In genomic region chr13:47576516-47576915, GRCm38 (mm10) we compare ENCODE assay signal across 10 mouse cellular contexts.
DNase-seq lines count a peak whose midpoint lies in the region; ATAC-seq and TF ChIP-seq lines count a peak whose summit lies in the region.
"Had no signal": no experiment of that assay in that cellular context is flagged by ENCODE, and none has a peak within 500 bp of the region (broad histone marks: within the 10 kb centered on the region; RNA-seq: fewer than 3 reads in every experiment).

No protein-coding gene starts in this region.

- H3K9me3 ChIP-seq in liver, embryonic 11.5 days (ENCODE audit: control insufficient read depth, low read length) = no peaks in the 10 kb centered on the region
- H3K9me3 ChIP-seq: heart, embryonic 13.5 days had no signal

- TF ChIP-seq CTCF in gastrocnemius, adult 2 months (IDR thresholded peaks at IDR 0.05) = peak; percentile 38
- peak; percentile 48; the same call in 1 of the 2 replicates for TF ChIP-seq CTCF in liver, adult 2 months (IDR thresholded peaks at IDR 0.05; ENCODE audit: low read depth, low read length)
- peak; percentile 31 for TF ChIP-seq CTCF in bone marrow, adult 2 months (IDR thresholded peaks at IDR 0.05; ENCODE audit: control insufficient read depth, insufficient read depth, low read length)

- no peaks in the 10 kb centered on the region for H3K4me1 ChIP-seq in liver, adult 2 months (ENCODE audit: control insufficient read depth, insufficient read depth, low read length)
- H3K4me1 ChIP-seq in liver, embryonic 11.5 days (replicated peaks; ENCODE audit: control insufficient read depth, insufficient read depth, low read length) = no peaks in the 10 kb centered on the region
- H3K4me1 ChIP-seq in bone marrow, adult 2 months (ENCODE audit: control insufficient read depth, insufficient read depth, low read length) = no peaks in the 10 kb centered on the region
- H3K4me1 ChIP-seq: heart, embryonic 13.5 days had no signal

- WGBS in liver, adult 2 months = 62% methylated on average over 3 of the region's 3 CpGs
- WGBS in liver, embryonic 11.5 days = 58% methylated on average over 3 of the region's 3 CpGs
- WGBS in bone marrow, adult 2 months = 62% methylated on average over 3 of the region's 3 CpGs

- no peak for DNase-seq in gastrocnemius, adult 2 months
- DNase-seq in gastrocnemius, postnatal 14 days = no peak
- DNase-seq in liver, adult 2 months (ENCODE audit: extremely low read depth, low read depth, low spot score) = peak; percentile 4
- DNase-seq in liver, embryonic 11.5 days (ENCODE audit: low spot score) = no peak
- DNase-seq in lung, postnatal 36 days = peak; percentile 10
- DNase-seq in yolk sac, embryonic 10.5 days (ENCODE audit: low spot score) = no peak

- ATAC-seq in liver, embryonic 11.5 days (replicated peaks; ENCODE audit: low FRiP score) = no peak
- no peak for ATAC-seq in activated CD4-positive, CD25-positive, alpha-beta regulatory T cell, adult 4 months

- no peaks in the 10 kb centered on the region for H3K27me3 ChIP-seq in liver, adult 2 months (ENCODE audit: control insufficient read depth, insufficient read depth, low read length)
- H3K27me3 ChIP-seq in liver, embryonic 11.5 days (replicated peaks; ENCODE audit: control insufficient read depth, insufficient read depth, low read length) = no peaks in the 10 kb centered on the region
- H3K27me3 ChIP-seq: heart, embryonic 13.5 days had no signal

- H3K79me2 ChIP-seq in liver, adult 2 months (ENCODE audit: control insufficient read depth, insufficient read depth, low read length) = no peaks in the 10 kb centered on the region

- no peaks in the 10 kb centered on the region for H3K36me3 ChIP-seq in liver, adult 2 months (ENCODE audit: control insufficient read depth, insufficient read depth, low read length)
- no peaks in the 10 kb centered on the region for H3K36me3 ChIP-seq in liver, embryonic 11.5 days (ENCODE audit: control insufficient read depth, insufficient read depth, low read length)
- H3K36me3 ChIP-seq: heart, embryonic 13.5 days had no signal

- intact Hi-C loops in gastrocnemius, adult 2 months (cut with DNase I) = no loop called here
- intact Hi-C loops in gastrocnemius, postnatal 14 days (cut with DNase I; ENCODE audit: low total_unique reads) = loop anchor here (10.0 kb wide), 2 partner anchors 222 to 708 kb away; no protein-coding TSS in a partner anchor

- H3K4me3 ChIP-seq in gastrocnemius, adult 2 months = no peak overlapping the region
- H3K4me3 ChIP-seq in liver, adult 2 months (ENCODE audit: insufficient read depth, low read depth, low read length) = no peak overlapping the region
- H3K4me3 ChIP-seq in liver, embryonic 11.5 days (ENCODE audit: low read depth, low read length) = no peak overlapping the region
- no peak overlapping the region for H3K4me3 ChIP-seq in bone marrow, adult 2 months (replicated peaks; ENCODE audit: control insufficient read depth, low read depth, low read length)
- H3K4me3 ChIP-seq: heart, embryonic 13.5 days had no signal

- no peak overlapping the region for H3K9ac ChIP-seq in liver, adult 2 months (ENCODE audit: low read depth, low read length)
- no peak overlapping the region for H3K9ac ChIP-seq in liver, embryonic 11.5 days (ENCODE audit: low read depth, low read length)
- H3K9ac ChIP-seq: heart, embryonic 13.5 days had no signal

- H3K4me2 ChIP-seq in liver, embryonic 11.5 days = no peak overlapping the region
- H3K4me2 ChIP-seq: heart, embryonic 13.5 days had no signal

- H3K27ac ChIP-seq in gastrocnemius, adult 2 months = no peak overlapping the region
- H3K27ac ChIP-seq in liver, adult 2 months (replicated peaks; ENCODE audit: insufficient read depth, low read depth, low read length) = no peak overlapping the region
- H3K27ac ChIP-seq in liver, embryonic 11.5 days (ENCODE audit: low read depth, low read length) = no peak overlapping the region
- no peak overlapping the region for H3K27ac ChIP-seq in bone marrow, adult 2 months (ENCODE audit: control insufficient read depth, insufficient read depth, low read depth, low read length, poor library complexity)
- H3K27ac ChIP-seq: heart, embryonic 13.5 days; macrophage had no signal

- TF ChIP-seq POLR2A in liver, adult 2 months (IDR thresholded peaks at IDR 0.05; ENCODE audit: extremely low read depth, insufficient read depth, low read length) = no peak
- no peak for TF ChIP-seq POLR2A in bone marrow, adult 2 months (IDR thresholded peaks at IDR 0.05; ENCODE audit: borderline replicate concordance, control insufficient read depth, low read depth, low read length)

Comparison
In these comparisons a context has a peak if more than half of its experiments do, and no peak if none do; other contexts are left out.
1. DNase-seq: peak in liver, adult 2 months (single experiment) and lung, postnatal 36 days (single experiment); none in gastrocnemius, adult 2 months (single experiment), gastrocnemius, postnatal 14 days (single experiment), liver, embryonic 11.5 days (single experiment) and yolk sac, embryonic 10.5 days (single experiment).
2. Peak in every context shown above with its lines, with median percentiles within 50 percentile points of each other: CTCF ChIP-seq.